Mouse (Mus musculus) gastrocnemius, postnatal 4 days (tissue): ENCODE data around the gene Smg1. TPM values are rescaled to one million over a fixed set of nuclear protein-coding genes. Genes with fewer than 3 reads are reported as not detected.

Source experiments
- DNase-seq, 2 experiments: peaks; one replicate each; pipeline ENCODE4 v3.0.0; 2021 to 2022; ENCODE audit warnings: low spot score in 2 of 2, mixed read lengths in 2 of 2
- long read RNA-seq, 2 experiments: library from polyadenylated mRNA; stranded (forward); transcript quantifications; one replicate each; pipeline ENCODE4 v2.0.0; 2021
- total RNA-seq, 2 experiments: library from RNA; stranded (reverse); gene quantifications; 2 replicates each; pipeline ENCODE4 v1.2.3; 2021

The Smg1 gene
- 10 to 100 TPM; 48.3 to 52.7 TPM for total RNA-seq
- long read RNA-seq, experiment 1, partial matches to known transcripts, result 1 of 1 reads
- long read RNA-seq, experiment 1, other reads (novel, unspliced or antisense), result 0 of 1 reads
- long read RNA-seq, experiment 2, partial matches to known transcripts, result 0 of 3 reads
- long read RNA-seq, experiment 2, other reads (novel, unspliced or antisense), result 3 of 3 reads

DNA sequence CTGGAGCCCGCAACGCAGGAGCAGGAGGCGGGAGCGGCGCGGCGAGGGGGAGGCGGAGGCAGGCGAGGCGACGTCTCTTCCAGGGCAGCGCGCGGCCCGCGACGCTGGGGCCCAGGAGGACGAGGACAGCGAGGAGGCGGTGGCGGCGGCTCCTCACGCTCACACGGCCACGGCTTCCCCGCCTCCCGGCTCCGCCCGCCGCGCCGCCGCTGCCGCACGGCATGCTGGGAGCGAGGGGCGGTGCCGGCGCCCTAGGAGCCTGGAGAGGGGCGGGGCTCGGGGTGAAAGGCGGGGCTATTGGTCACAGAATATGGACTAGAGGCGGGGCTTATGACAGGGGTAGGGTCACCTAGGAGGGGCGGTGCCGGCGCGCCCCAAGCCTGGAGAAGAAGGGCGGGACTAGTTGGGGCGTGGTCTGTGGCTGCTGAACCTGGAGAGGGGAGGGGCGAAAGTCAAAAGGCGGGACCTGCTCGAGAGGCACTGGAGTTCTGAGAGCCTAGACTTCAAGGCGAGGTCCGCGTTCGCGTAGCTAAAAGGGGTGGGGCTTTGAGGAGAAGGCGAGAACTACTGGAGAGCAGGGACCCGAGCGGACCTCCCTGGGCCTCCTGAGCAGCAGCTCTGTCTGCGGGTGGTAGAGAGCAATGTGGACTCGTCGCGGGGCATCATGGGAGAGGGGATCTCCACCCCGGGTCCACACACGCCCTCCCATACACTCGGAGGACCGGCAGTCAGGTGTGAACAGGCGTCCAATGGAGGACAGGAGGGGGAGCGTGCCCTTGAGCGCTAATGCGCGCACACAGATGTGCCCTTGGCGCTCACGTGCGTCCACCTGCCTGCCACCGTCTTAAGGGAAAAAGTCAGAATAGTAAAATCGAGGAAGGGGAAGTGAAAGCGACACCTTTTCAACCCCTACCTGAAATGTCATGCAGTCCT lies at the start of gene Smg1:
Gene Smg1 (minus strand): TSS at position 218 of the 933 bp plus-strand sequence.
- peak; percentile 92 to 97 for DNase-seq

DNA sequence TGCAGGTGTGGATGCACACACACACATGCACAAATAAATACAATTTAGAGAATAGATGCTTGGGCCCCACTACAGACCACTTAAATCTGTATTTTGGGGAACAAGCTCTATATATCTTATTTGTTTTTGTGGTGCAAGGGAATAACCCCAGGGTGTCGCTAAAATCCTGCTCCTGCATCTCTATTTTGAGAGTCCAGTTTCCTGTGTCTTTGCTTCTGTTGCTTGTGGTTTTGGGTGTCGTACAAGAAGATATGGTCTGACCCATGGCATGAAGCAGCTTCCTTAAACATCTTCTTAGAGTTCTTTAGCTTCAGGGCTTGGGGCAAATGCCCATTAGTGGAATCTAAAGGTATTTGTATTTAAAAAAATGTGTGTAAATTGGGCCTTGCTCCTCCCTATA lies 39.7 kb upstream of the Smg1 start:
- DNase-seq, result no peak

DNA sequence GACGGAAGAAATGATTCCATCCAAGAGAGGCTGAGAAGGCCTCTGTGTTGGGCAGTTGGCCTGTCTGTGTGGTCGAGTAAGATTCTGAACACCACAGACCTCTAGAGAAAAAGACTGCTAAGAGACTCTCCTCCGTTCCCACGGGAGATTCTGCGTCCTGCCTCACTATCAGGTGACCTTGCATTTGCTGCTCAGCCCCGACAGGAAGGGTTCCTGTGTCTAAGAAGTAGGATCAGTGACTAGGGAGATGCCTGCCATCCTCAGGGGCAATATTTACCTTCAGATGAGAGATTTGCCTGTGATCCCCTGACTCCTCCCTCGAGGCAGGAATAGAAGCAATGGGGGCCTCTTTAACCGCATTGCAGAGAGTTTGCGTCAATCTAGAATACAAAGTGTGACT lies 39.1 kb upstream of the Smg1 start:
- DNase-seq, result no peak

DNA sequence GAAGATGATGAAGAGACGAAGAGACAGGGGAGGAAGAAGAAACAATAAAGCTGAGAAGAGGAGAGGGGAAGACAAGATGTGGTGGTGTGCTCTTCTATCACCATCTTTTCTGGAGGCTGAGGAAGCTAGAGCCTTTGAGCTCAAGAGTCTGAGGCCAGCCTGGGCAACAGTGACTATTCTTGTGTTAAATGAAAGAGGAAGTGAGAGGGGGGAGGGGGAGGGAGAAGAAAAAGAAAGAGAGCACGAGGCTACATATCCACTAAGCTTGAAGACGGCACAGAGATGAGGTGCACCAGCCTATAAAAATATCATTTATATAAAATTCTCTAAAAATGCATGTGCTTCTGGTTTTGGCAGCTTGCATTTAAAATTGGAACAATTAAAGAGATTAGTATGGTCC lies 36.1 kb upstream of the Smg1 start:
- no peak for DNase-seq

DNA sequence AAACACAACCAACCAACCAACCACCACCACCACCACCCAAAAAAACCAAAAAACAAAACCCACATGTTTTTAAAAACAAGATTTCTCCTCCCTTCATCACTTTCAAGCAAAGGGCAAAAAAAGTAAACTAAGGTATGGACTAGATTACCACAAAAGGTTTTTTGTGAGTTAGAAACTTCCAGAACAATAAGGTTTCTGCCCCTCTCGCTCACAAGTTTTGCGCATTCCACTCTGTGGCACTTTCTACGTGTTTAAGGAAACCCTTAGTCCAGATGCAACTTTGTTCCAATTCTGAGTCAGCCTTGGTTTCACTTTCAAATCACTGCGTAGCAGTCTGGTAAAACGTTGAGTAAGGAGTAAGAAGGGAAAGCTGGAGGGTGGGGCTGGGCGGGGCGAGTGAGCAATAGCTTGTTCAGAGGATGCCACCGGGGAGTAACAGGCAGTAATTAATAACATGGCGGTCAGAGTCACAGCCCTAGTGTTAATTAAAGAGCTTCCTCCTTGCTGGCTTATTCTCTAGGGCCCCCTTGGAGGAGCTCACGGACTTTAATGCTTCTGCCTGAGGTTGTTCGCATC lies 34.0 kb upstream of the Smg1 start:
- no peak for DNase-seq

DNA sequence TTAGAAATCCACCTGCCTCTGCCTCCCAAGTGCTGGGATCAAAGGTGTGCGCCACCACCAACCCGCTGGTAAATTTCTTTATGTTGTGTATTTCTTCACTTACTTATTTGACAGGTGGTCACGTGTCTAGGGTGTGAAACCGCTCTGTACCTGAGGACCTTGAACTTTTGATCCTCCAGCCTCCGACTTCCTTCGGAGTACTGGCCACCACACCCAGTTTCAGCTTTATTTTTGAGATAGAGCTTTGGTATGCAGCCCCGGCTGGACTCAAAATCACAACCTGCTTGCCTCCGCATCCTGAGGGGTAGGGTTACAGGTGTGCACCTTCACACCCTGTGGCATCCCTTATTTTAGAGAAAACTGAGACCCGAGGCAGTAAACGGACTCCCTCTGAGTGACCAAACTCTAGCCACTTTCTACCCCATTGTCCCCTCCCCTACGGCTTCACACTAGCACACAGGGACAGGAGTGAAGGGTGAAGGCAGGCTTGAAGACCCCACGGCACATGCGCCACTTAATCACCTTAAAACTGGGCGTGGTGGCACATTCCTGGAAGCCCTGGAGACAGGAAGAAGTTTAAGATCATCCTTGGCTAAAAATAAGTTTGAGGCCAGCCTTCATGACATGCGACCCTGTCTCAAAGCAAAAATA lies 33.3 kb upstream of the Smg1 start:
- DNase-seq, result no peak

DNA sequence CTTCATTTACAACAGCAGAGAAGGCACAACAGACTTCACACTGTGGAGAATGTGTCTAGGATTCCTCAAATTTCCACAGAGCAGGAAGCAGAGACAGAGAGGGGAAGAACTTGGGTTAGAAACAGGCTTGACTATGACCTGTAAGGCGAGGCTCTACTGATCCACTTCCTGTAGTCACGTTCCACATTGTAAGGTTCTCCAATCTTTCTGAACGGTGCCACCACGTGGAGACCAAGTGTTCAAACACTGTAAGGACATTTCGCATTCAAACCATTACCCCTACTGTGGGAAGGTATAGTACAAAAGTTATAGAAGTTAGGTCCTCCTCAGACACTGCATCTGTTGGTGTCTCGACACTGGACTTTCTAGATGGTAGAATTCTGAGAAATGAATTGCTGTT lies 31.8 kb upstream of the Smg1 start:
- DNase-seq, result no peak

DNA sequence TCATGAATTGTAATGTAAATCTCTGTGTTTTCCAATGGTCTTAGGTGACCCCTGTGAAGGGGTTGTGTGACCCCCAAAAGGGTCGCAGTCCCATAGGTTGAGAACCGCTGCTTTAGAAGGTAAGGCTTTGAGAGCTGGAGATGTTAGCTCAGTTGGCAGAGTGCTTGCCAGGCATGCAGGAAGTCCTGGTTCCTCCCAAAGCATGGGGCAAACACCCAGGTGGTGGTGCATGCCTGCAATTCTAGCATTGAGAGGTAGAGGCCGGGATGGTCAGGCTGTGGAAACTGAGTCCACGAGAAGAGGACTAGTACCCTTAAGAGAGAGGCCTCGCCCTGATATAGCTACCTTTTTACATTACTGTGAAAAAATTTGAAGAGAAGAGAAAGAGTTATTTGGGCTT lies 31.4 kb upstream of the Smg1 start:
- DNase-seq, result no peak

DNA sequence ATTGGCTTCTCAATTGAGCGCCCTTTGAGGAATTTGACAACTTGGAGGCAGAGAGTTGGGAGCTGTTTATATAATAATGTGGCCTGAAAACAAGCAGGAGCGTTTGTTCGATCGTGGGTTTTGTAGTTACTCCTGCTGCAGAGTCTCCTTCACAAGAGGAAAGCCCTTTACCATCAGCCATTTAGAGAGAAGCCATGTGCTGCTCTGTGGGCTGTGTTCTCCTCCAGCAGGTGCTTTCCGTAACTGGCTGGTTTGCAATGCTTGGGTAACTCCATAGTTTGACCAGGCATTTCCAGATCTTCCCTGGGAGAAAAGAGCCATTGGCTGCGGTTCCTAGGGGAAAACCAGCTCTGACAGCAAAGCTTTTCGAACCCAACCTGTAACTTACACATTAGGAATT lies 30.7 kb upstream of the Smg1 start:
- DNase-seq, result no peak

DNA sequence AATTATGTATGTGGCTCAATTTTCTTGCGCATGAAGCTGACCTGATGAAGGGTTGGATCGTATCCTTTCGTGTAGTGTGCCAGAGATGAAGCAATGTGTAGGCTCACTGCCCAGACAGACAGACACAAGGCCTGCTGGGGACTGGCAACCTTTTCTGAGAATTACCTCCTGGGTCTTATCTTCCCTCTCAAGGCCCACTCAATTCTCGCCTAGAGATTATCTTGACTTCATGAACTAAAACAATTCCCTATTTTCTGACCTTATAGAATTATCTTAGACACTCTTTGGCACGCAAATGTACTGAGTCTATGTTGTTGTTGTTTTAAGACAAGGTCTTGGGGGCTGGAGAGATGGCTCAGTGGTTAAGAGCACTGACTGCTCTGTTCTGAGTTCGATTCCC lies 22.6 kb upstream of the Smg1 start:
- DNase-seq, result no peak

DNA sequence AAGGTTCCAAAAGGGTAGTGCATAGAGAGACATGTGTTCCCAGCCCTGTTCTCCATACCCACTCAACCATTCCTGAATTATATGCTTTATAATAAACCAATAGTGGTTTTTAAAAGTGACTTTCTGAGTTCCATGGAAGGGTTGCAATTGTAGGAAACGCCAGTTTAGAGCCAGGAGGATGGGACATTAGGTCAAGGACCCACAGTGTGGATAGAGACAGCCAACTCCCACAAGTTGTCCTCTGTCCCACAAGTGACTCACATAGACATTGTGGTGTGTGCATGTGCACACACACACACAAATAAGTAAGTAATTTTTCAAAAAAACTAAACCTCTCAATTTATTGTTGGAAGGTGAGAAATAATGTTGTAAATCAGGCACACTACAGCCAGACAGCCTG lies 20.1 kb upstream of the Smg1 start:
- DNase-seq, result no peak

DNA sequence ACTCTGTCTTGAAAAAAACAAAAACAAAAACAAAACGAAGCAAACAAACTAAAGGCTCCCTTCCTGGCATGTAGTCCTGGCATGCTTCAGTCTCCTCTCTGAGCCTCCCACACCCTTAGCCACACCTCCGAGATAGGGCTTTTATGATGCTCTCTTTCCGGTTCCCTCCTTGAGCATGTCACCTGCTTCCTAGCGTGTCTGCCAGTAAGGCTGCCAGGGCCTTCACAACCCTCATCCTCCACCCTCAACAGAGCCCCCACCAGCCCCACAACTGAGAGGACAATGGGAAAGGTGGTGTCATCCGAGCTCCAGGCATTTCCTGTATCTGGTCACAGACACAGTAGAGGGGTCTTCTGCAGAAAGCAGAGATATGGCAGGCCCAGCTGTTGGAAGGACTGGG lies 18.9 kb upstream of the Smg1 start:
- no peak for DNase-seq

DNA sequence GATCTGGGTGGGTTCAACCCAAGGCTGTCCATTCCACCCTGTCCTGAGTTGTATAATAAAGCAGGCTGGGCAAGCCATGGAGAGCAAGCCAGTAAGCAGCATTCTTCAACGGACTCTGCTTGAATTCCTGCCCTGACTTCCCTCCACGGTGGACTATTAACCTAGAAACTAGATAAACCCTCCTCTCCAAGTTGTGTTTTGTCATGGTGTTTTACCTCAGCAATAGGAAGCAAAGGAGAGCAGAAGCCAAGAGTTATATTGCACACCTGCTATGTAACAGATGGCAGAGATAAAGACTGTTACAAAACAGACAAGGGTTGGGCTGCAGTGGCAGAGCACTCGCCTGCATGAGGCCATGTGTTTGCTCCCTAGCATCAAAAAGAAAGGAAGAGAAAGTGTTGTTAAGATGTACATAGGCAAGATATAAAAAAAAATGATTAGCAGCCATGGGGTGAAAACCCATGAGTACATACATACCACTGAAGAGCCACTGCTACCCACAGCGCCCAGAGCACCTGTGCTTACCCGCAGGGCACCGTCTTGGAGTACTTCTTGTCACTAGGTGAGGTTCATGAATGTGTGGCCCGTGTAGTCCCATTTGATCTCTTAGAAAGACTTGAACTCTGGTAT lies 16.3 kb upstream of the Smg1 start:
- DNase-seq, result no peak

DNA sequence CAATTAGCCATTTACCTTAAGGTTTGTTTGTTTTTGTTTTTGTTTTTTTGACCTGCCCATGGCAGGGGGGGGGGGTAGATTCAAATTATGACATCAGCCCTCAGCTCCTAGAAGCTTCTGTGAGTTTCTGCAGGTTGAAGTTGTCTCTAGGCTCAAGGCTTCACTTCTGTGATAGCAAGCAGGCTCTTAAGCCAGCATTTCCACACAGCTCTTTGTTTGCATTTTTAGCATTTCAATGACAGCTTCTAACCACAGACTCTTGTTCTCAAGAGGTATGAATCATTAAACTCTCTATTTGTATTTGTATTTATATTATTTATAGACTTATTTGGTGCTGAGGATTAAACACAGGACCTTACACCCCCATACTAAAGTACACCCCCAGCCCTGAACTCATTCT lies 15.0 kb upstream of the Smg1 start:
- DNase-seq, result no peak

DNA sequence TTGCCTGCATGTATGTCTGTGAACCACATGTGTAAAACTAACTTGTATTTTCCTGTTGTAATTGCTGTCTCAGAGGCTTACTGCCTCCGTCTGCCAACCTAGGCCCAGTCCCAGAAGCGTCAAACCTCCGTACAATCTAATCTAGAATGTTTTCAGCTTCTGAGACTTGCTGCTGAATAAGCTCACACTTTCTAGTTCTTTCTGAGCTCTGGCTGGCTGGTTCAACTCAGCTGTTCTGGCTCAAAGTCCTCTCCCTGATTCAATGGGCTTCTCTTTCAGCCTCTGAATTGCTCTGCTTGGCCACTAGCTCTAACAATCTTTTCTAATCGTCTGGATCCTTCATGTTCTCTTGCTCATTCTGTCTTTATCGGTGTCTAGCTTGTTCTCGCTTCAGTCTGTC lies 13.3 kb upstream of the Smg1 start:
- DNase-seq, result no peak

DNA sequence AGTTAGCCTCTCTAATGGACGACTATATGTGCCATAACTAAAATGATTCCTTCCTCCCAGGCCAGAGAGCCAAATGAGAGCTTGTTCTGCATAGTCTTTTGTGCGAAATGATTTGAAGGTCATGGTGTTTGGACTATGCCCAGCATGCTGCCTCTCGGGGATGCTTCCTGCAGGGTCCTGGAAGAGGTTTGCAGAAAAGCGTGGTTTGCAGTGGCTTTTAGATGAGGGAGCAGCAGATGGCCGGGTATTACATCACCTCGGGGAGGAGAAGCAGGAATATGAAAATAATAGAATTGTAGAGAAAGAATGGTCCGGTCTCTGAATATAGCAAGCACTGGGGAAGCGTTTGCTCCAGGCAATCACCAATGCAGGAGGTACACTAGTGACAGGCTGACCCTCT lies 11.0 kb upstream of the Smg1 start:
- peak in 1 of 2 experiments; percentile 28 for DNase-seq

DNA sequence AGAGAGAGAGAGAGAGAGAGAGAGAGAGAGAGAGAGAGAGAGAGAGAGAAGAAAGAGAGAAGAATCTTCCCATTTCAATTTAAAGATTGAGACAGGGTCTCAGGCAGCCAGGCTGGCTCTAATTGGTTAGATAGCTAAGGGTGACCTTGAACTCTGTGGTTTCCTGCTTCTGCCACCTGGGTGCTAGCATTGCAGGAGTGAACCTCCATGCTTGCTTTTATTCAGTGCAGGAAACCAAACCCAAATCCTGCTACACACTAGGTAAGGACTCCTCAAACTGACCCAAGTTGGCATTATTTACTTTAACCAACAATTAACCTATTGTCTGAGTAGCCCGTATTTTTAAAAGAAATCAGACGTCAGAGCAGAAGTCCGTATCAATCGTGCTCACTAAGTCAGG lies 10.5 kb upstream of the Smg1 start:
- DNase-seq, result no peak

DNA sequence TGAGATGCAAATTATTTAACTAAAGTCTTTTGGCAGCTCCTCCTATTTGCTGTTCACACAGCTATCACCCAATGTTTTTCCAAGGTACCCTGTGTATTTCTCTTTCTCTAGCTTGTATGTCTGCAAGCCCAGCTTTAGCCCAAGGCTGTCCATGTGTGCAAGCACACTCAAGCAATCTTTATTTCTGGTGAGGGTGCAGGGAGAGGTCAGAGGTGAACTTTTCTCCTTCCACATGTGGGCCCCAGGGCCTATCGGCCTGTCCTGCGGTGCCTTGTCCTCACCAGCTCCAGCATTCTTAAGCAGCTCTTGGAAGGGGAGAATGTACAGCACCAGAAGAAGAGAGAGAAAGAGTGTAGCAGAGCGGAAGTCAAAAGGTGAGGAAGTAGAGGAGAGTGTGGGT lies 9.5 kb upstream of the Smg1 start:
- no peak for DNase-seq

DNA sequence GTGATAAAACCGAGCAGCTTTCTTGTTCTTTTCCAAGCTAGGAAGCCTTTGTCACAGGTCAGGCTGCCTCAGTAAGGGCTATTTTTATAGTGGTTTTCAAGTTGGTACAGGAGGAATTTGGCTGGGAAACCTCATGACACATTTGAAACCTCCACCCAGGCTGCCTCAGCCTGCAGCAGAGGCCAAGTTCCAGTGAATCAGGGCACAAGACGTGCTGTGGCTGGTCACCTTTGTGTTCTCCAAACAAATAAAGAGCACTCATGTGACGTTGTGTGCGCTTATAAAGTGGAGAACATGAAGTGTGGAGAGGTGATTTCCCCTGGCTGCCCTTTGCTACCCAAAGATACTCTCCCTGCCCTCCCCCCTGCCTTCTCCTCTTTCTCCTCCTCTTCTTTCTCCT lies 8.9 kb upstream of the Smg1 start:
- DNase-seq, result no peak

DNA sequence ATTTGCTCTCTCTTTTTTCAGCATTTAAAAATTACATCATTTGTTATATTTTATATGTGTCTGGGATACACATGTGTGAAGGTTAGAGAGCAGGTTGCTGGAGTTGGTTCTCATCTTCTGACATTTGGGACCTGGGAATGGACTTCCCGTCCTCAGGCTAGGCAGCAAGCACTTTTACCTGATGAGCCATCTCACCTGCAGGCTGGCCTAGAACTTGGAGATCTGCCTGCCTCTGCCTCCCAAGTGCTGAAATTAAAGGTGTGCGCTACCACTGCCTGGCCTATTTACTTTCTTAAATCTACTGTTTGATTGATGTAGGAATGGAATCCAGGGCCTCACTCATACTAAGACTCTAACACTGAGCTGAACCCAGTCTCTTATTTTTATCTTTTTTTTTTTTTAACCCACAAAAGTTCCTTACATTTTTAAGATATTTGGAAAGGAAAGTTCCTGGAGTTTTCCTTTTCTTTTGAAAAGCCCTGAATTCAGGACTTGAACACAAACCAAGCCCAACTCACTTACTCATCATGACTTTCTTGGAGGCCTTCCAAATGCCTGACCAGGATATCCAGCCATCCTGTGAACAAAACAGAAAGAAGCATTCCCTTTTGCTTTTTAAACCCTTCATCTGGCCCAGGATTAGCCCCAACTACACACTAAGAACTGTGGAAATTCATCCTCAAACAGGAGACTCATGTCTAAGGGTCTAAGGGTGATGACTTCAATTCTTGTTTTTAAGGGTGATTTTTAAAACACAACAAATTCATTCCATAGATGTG lies 8.1 kb upstream of the Smg1 start:
- no peak for DNase-seq
